Mouse (Mus musculus) myocyte (in vitro differentiated cells): ENCODE results near the gene Rtl5. TPM values are rescaled to one million over a fixed set of nuclear protein-coding genes. Genes with fewer than 3 reads are reported as not detected.

Experiments
- H3K27me3 ChIP-seq: one replicate; pipeline ENCODE4 v1.6.1; 2011; ENCODE audit not compliant: control insufficient read depth, insufficient read depth, insufficient read length
- H3K36me3 ChIP-seq: one replicate; pipeline ENCODE4 v1.6.1; 2011; ENCODE audit not compliant: control insufficient read depth, insufficient read depth
- H3K4me2 ChIP-seq: one replicate; pipeline ENCODE4 v1.6.1; 2011; ENCODE audit warnings: low read depth, control low read depth
- H3K4me3 ChIP-seq: one replicate; pipeline ENCODE4 v1.5.1; 2011; ENCODE audit warnings: mild to moderate bottlenecking, control low read depth, moderate library complexity
- H3K79me2 ChIP-seq: one replicate; pipeline ENCODE4 v1.6.1; 2011; ENCODE audit not compliant: control insufficient read depth, insufficient read depth
- H3ac ChIP-seq: one replicate; pipeline ENCODE4 v1.6.1; 2011; ENCODE audit not compliant: control insufficient read depth, insufficient read length
- CEBPB ChIP-seq: IDR thresholded peaks from 2 replicates; pipeline ENCODE4 v1.6.1; 2011; ENCODE audit warnings: mild to moderate bottlenecking, moderate library complexity; ENCODE audit not compliant: poor library complexity, insufficient read depth, severe bottlenecking
- E2F4 ChIP-seq: IDR thresholded peaks from one replicate; pipeline ENCODE4 v1.6.1; 2011; ENCODE audit warnings: mild to moderate bottlenecking, control low read depth, moderate library complexity; ENCODE audit not compliant: insufficient read depth
- MAX ChIP-seq: IDR thresholded peaks from one replicate; pipeline ENCODE4 v1.6.1; 2011; ENCODE audit warnings: low read depth, mild to moderate bottlenecking, control low read depth
- MYOD1 ChIP-seq, 3 experiments: IDR thresholded peaks; one replicate each; pipeline ENCODE4 v1.6.1; 2011; ENCODE audit warnings: control low read depth in 2 of 3, low read depth in 2 of 3, mild to moderate bottlenecking in 2 of 3, moderate library complexity in 1 of 3; ENCODE audit not compliant: insufficient read length in 2 of 3, control insufficient read depth in 1 of 3
- MYOG ChIP-seq, 3 experiments: IDR thresholded peaks; one replicate each; pipeline ENCODE4 v1.6.1; 2011; ENCODE audit warnings: control low read depth in 2 of 3, low read depth in 2 of 3, mild to moderate bottlenecking in 2 of 3; ENCODE audit not compliant: insufficient read length in 2 of 3, control insufficient read depth in 1 of 3, insufficient read depth in 1 of 3
- POLR2A ChIP-seq: IDR thresholded peaks from one replicate; pipeline ENCODE4 v1.6.1; 2011; ENCODE audit warnings: low read depth, mild to moderate bottlenecking, control low read depth, moderate library complexity; ENCODE audit not compliant: insufficient read length
- POLR2AphosphoS2 ChIP-seq: IDR thresholded peaks from one replicate; pipeline ENCODE4 v1.6.1; 2011; ENCODE audit warnings: low read depth, control low read depth; ENCODE audit not compliant: insufficient read length
- REST ChIP-seq: IDR thresholded peaks from one replicate; pipeline ENCODE4 v1.6.1; 2011; ENCODE audit warnings: mild to moderate bottlenecking, control low read depth, moderate library complexity; ENCODE audit not compliant: insufficient read depth, insufficient read length
- SRF ChIP-seq: IDR thresholded peaks from one replicate; pipeline ENCODE4 v1.6.1; 2011; ENCODE audit warnings: low read depth; ENCODE audit not compliant: control insufficient read depth, insufficient read length
- TCF12 ChIP-seq: IDR thresholded peaks from one replicate; pipeline ENCODE4 v1.6.1; 2011; ENCODE audit warnings: mild to moderate bottlenecking, control low read depth; ENCODE audit not compliant: poor library complexity, insufficient read depth, severe bottlenecking
- TCF3 ChIP-seq: IDR thresholded peaks from one replicate; pipeline ENCODE4 v1.6.1; 2011; ENCODE audit warnings: low read depth, control low read depth; ENCODE audit not compliant: insufficient read length
- USF1 ChIP-seq: IDR thresholded peaks from one replicate; pipeline ENCODE4 v1.6.1; 2011; ENCODE audit warnings: low read depth, mild to moderate bottlenecking, control low read depth, moderate library complexity
- polyA plus RNA-seq: library from polyadenylated mRNA; unstranded; fragments of >200 nt; fragmentation: generic; extraction: Trizol; gene quantifications from one replicate; pipeline ENCODE4 v1.2.1, GENCODE M21; 2012; ENCODE audit warnings: missing spikeins

Gene Rtl5
- polyA plus RNA-seq, 1 experiment: 0.16 TPM

DNA sequence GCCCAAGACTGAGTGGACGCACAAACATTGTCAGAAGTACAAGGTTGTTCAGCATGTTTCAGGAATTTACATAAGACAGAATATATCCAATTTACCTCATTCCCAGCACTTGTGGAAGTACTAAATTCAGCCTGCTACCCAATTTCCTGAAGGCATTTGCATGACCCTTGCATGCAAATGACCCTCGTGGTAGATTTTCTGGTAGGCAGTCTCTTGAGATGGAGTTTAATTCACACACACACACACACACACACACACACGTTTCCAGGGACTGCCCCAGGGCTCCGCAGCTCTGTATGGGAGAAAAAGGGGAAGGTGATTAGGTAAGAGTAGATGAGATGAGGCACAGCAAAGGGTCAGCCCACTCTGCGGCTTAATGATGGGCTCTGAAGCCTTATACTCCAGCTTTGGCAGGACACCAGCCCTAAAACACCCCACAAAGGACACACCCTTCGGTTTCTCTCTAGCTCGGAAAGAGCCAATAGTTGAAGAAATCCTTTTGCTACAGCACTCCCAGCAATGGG is 23.3 kb upstream of the Rtl5 start:
- Histone ChIP-seq H3K36me3 (no peaks in the 10 kb centered on the region), H3K4me2 (no peak overlapping the region), H3K27me3 (no peaks in the 10 kb centered on the region), H3K4me3 (no peak overlapping the region), H3ac (no peak overlapping the region), H3K79me2 (no peaks in the 10 kb centered on the region)
- TF ChIP-seq SRF: no peak
- no peak for TF ChIP-seq CEBPB
- no peak for TF ChIP-seq POLR2A
- no peak for TF ChIP-seq TCF3
- no peak for TF ChIP-seq MYOG (IDR thresholded peaks at IDR 0.05; ENCODE audit: control insufficient read depth in 1 of 3, insufficient read depth in 1 of 3, insufficient read length in 2 of 3, low read depth in 2 of 3)
- no peak for TF ChIP-seq REST
- TF ChIP-seq TCF12: no peak

DNA sequence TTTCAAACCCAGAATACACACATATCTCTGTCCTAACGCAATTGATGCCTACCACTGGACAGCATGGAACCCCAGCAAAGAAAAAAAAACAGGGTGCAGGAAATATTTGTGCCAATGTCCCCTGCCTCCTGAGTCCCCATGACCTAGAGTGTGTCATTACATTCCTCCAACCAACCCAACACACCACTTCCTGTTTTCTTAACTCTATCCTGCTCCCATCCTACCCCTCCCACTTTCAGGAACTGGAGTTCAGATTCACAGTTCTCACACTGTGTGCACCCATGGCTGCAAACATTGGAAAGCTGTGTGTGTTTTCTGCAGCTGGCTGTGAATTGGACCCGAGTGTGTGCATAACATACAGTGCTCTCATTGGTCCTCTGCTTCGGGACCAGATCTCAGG is 19.5 kb upstream of the Rtl5 start:
- TF ChIP-seq MYOG (IDR thresholded peaks at IDR 0.05; ENCODE audit: control insufficient read depth in 1 of 3, insufficient read depth in 1 of 3, insufficient read length in 2 of 3, low read depth in 2 of 3) (no peak), USF1 (no peak), POLR2AphosphoS2 (no peak), TCF3 (no peak), SRF (no peak), CEBPB (no peak), POLR2A (no peak), MAX (no peak), TCF12 (no peak), E2F4 (no peak), MYOD1 (IDR thresholded peaks at IDR 0.05; ENCODE audit: control insufficient read depth in 1 of 3, insufficient read length in 2 of 3, low read depth in 2 of 3) (no peak), REST (no peak)
- H3K36me3 ChIP-seq: no peaks in the 10 kb centered on the region
- H3K27me3 ChIP-seq: no peaks in the 10 kb centered on the region
- H3K4me3 ChIP-seq: no peak overlapping the region
- H3K79me2 ChIP-seq: no peaks in the 10 kb centered on the region
- no peak overlapping the region for H3K4me2 ChIP-seq
- H3ac ChIP-seq: no peak overlapping the region

DNA sequence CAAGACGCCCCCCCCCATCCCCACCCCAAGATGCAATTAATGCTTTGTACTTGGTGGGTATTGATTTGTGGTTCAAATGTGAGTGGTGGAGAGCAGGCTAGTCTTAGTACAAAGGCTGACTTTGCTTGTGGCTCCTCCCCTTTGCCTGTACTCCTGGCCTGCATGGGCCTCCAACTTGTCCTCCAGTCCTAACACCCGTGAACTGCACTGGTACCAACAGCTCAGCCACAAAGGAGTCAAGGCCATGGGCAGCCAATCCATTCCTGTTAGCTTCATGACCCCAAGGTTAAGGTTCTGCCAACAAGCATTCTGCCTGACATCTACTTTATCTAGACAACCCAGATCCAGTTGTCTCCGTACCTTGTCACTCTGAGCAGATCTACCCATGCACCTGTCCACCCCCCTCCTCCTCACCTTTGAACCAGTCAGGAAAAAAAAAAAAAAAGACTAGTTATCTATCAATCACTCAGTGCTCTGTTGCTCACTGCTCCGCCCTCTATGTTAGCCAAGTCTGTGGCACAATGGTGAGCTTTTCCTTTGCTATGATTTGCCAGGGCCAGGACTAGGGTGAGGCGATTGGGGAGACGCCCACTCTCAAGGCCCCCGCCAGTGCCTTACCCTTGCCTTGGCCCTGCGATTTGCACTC is 14.8 kb upstream of the Rtl5 start:
- Histone ChIP-seq H3K36me3 (no peaks in the 10 kb centered on the region), H3K79me2 (no peaks in the 10 kb centered on the region), H3ac (no peak overlapping the region), H3K4me2 (no peak overlapping the region), H3K27me3 (no peaks in the 10 kb centered on the region), H3K4me3 (no peak overlapping the region)
- TF ChIP-seq POLR2AphosphoS2 (no peak), USF1 (no peak)

DNA sequence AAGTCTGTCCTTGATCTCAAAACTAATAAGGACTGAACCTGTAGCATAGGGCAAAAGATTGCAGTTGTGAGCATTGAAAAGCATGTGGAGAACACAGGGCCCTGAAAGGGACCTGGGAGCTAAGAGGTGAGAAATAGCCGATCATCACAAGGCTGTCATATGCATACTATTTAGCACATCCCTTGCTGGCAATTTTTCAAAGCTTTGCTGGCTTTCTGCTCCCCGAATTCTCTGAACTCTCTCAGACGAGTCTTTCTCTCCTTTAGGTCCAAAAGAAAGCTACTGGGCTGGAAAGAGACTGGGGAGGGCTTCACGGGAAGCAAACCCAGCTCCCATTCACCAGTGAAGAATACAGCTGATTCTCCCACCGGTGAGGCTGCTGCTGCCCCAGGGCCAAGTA is 11.2 kb upstream of the Rtl5 start:
- Histone ChIP-seq H3K79me2 (no peaks in the 10 kb centered on the region), H3ac (no peak overlapping the region), H3K36me3 (no peaks in the 10 kb centered on the region), H3K4me2 (no peak overlapping the region), H3K4me3 (no peak overlapping the region), H3K27me3 (no peaks in the 10 kb centered on the region)
- no peak for TF ChIP-seq E2F4
- no peak for TF ChIP-seq REST
- TF ChIP-seq TCF3: no peak
- no peak for TF ChIP-seq TCF12
- no peak for TF ChIP-seq SRF
- TF ChIP-seq USF1: no peak
- TF ChIP-seq MYOD1 (IDR thresholded peaks at IDR 0.05; ENCODE audit: control insufficient read depth in 1 of 3, insufficient read length in 2 of 3, low read depth in 2 of 3): no peak
- no peak for TF ChIP-seq POLR2A
- no peak for TF ChIP-seq POLR2AphosphoS2
- no peak for TF ChIP-seq MAX

DNA sequence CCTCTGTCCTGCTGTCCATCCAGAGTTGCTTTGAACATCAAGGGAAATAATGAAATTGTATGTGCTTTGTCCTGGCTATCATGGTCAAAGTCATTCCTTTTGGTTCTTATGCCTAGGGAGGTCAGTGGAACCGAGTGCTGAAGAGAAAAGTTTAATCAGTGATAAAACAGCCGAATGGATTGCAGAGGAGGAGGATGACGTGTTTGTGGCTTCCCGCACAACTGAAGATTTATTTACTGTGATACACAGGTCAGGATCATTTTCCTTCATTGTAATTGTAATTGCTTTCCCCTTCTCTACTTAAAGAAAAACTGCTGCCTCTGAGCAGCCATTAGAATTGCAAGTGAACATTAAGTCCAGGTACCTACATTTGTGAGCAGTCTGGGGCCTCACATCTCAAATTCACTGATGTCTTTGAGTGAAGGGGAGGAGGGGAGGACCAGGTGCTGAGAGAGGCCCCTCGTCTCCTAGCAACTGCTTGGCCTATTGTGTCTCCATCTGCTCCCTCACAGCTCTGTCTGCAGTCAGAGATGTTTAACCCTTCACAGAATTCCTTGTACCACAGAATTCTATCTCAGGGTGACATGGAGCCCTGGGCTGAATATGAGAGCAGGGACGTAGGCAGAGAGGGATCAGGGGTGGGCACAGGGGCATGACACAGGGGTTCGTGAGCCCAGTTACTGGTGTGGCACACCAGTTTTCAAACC is 10.6 kb upstream of the Rtl5 start:
- TF ChIP-seq POLR2AphosphoS2 (no peak), MYOG (IDR thresholded peaks at IDR 0.05; ENCODE audit: control insufficient read depth in 1 of 3, insufficient read depth in 1 of 3, insufficient read length in 2 of 3, low read depth in 2 of 3) (no peak), MAX (no peak), POLR2A (no peak), TCF12 (no peak), USF1 (no peak), SRF (no peak), E2F4 (no peak), MYOD1 (IDR thresholded peaks at IDR 0.05; ENCODE audit: control insufficient read depth in 1 of 3, insufficient read length in 2 of 3, low read depth in 2 of 3) (no peak), TCF3 (no peak), CEBPB (no peak), REST (no peak)
- Histone ChIP-seq H3K27me3 (no peaks in the 10 kb centered on the region), H3K4me3 (no peak overlapping the region), H3K36me3 (no peaks in the 10 kb centered on the region), H3K79me2 (no peaks in the 10 kb centered on the region), H3ac (no peak overlapping the region), H3K4me2 (no peak overlapping the region)
